Mouse (Mus musculus): ENCODE results near the gene Fmn2. TPM values are rescaled to one million over a fixed set of nuclear protein-coding genes. Genes with fewer than 3 reads are reported as not detected.
A peak's percentile ranks its signal among the peaks of the same experiment; 100 is the strongest.

Fmn2 gene
- total RNA-seq (2021), result under 1 TPM; 0.14 to 0.19 TPM
- long read RNA-seq, experiment 1, result 0 reads
- long read RNA-seq, experiment 2, result 0 reads

DNA sequence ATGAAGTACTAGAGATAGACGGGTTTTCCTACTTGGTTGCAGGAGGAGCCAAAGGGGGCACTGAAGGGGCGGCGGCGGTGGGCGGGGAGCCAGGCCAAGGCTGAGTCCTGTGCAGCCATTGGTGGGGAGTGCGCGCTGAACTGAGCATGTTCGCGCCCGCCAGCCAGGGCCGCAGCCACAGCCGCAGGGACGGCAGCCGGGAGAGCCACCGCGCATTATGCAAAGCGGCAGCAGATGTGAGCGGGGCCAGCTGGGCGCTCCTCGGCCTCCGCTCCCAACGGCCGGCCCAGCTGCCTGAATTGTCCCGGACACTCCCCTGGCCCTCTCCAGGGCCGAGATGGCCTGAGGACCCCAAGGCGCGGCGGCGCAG lies at the start of gene Fmn2:
Fmn2 (plus strand) TSS at position 165 of the 370 bp plus-strand sequence.
- DNase-seq (ENCODE audit: low spot score), result peak; percentile 6

GRCm38 (mm10) chr1:174455100-174455499 lies 46.5 kb upstream of the Fmn2 start:
- no peak for DNase-seq (ENCODE audit: low spot score)

DNA sequence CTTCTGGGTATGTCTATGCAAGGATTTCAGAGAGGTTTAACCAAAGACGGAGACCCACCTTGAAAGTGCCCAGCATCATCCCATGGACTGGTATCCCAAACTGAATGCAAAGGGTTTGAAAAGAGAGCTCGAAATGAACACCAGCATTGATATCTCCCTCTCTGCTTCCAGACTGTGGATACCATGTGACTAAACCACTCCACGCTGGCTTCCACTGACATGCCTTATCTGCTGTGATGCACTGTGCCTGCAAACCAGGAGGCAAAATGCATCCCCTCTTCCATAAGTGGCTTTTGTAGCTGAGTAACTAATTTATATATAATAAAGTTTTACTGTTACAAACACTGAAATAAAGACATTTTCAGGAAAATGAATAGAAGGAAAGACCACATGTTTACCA lies 36.2 kb upstream of the Fmn2 start:
- DNase-seq (ENCODE audit: low spot score), result no peak

- DNase-seq (ENCODE audit: low spot score), result no peak
Observed at GRCm38 (mm10) chr1:174466240-174466639, 35.4 kb upstream of the Fmn2 start.

DNA sequence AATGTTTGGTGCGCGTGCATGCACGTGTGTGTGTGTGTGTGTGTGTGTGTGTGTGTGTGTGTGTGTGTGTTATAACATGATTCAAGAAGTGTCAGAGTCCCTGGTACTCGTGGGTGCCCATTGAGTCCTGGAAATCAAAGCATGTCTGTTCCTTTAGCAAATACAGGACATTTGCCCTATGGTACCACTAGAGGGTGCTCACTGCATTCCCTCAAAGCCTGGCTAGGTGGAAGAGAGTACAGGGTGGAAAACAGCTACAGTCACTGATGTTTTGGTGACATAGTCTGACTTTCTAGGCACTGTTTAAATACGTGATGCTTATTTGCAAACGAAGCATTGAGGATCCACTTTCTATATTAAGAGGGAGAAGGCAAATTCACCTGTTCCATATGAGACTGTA lies 31.9 kb upstream of the Fmn2 start:
- DNase-seq (ENCODE audit: low spot score), result peak; percentile 11

DNA sequence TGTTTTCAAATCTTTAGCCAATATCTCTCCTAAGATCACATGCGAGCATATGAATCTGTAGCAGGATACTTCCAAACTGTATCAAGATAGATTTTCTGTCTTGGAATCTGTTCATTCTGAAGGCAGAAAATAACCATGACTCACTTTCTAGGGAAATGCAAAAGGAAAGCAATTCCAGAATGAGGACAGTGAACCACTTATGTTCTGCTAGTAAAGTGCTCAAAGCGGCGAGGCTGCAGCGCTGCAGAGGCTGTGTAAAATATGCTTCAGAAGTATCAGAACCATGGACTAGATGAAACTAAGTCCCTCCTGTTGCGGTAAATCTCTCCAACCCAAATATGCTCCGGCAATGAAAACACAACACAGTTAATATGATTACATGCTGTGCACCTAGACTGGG lies 19.1 kb upstream of the Fmn2 start:
- DNase-seq (ENCODE audit: low spot score), result no peak

GRCm38 (mm10) chr1:174500064-174500463 lies 1.6 kb upstream of the Fmn2 start:
- no peak for DNase-seq (ENCODE audit: low spot score)

DNA sequence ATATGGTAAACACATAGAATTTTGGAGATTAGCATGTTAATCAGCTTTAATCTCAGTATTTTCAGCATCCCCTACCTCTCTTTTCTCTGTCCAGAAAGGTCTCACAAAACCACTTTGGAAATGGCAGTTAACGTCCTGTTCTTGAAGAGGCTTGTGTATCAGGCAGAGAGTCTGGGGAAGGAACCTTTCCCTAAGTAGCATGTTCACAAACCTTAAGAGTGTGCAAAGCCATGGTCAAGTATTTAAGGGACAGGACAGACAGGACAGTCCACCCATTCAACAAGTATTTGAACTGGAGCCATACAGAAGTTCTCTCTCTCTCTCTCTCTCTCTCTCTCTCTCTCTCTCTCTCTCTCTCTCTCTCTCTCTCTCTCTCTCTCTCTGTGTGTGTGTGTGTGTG lies 614 bp upstream of the Fmn2 start:
- no peak for DNase-seq (ENCODE audit: low spot score)

DNA sequence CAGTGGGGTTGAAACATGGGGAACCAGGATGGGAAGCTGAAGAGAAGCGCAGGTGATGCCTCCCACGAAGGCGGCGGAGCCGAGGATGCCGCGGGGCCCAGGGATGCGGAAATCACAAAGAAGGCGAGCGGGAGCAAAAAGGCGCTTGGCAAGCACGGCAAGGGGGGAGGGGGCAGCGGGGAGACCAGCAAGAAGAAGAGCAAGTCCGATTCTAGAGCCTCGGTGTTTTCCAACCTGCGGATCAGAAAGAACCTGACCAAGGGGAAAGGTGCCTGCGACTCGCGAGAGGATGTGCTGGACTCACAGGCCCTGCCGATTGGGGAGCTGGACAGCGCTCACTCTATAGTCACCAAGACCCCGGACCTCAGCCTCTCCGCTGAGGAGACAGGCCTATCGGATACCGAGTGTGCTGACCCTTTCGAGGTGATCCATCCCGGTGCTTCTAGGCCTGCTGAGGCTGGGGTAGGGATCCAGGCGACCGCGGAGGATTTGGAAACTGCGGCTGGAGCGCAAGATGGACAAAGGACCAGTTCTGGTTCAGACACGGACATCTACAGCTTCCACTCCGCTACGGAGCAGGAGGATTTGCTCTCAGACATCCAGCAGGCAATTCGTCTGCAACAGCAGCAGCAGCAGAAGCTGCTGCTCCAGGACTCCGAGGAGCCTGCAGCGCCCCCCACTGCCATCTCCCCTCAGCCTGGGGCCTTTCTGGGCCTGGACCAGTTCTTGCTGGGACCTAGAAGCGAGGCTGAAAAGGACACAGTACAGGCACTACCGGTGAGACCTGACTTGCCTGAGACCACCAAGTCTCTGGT lies 613 bp downstream of the Fmn2 start:
- DNase-seq (ENCODE audit: low spot score), result peak; percentile 1

GRCm38 (mm10) chr1:174502846-174503745 lies 1.5 kb downstream of the Fmn2 start:
- DNase-seq (ENCODE audit: low spot score), result no peak

GRCm38 (mm10) chr1:174508571-174509110 lies 7.0 kb downstream of the Fmn2 start:
- no peak for DNase-seq (ENCODE audit: low spot score)

DNA sequence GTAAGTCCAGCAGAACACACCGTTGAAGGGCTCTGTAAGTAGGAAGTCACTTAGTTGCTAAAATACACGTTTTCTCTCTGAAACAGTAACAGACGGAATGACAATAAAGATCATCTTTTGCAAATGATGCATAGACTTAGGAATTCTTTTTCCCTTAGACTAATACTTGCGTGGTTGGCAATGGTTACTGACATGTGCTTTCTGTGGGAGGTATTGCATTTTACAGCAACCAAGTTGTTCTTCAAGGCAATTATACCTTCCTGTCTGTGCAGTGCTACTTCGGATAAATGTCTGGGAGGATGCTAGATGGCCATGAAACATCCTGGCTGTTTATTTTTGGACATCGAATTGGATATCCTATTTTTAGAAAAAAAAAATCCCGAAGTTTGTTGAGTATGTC lies 11.8 kb downstream of the Fmn2 start:
- no peak for DNase-seq (ENCODE audit: low spot score)

GRCm38 (mm10) chr1:174521976-174522770 lies 20.5 kb downstream of the Fmn2 start:
- no peak for DNase-seq (ENCODE audit: low spot score)

GRCm38 (mm10) chr1:174522809-174523511 lies 21.3 kb downstream of the Fmn2 start:
- no peak for DNase-seq (ENCODE audit: low spot score)

GRCm38 (mm10) chr1:174523512-174523828 lies 21.8 kb downstream of the Fmn2 start:
- no peak for DNase-seq (ENCODE audit: low spot score)

DNA sequence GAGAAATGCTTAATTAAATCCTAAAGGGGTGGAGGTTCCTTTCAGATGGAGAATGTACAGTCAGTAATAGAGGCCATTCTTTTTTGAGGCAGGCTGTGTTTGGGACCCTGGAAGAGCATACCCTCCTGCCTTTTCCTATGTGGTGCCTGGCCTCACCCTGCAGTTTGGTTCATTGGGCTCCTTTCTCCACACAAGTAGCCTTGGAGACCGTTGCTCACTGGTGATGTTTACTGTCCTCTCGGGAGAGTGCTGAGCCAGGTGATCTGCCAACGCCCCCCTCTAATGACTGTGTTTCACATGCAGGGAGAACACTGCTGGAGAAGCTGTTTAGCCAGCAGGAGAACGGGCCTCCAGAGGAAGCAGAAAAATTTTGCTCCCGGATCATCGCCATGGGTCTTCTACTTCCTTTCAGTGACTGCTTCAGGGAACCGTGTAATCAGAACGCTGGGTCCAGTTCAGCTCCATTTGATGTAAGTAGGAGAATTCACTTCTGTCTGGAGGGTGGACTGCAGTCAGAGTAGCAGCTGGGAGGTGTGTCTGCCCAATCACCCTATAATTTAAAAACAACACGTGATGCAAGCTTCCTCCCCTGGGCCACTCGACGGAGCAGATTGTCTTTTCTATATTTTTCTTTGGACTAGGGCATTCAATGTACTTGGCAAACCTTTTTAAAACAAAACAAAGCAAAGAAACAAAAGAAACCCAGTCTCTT lies 35.3 kb downstream of the Fmn2 start:
- DNase-seq (ENCODE audit: low spot score), result no peak

DNA sequence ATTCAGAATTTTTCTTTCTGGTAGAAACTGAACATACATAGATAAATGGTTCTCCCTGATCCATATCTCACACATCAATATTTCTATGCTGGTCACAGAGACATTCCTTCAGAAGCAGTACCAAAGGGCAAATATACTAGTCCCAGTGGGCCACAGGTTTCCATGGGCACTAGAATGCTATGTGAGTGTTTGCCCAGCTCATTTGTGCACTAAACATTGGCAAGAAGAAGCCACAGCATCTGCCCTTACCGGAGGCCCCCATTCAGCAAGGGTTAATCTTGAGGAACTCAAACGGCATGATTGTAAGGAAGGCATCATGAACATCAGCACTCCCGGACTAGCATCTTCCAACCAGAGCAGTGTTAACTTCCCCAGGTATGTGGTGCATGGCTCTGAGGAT lies 35.9 kb downstream of the Fmn2 start:
- DNase-seq (ENCODE audit: low spot score), result no peak

- DNase-seq (ENCODE audit: low spot score), result no peak
Observed at GRCm38 (mm10) chr1:174548291-174548690, 46.7 kb downstream of the Fmn2 start.

DNA sequence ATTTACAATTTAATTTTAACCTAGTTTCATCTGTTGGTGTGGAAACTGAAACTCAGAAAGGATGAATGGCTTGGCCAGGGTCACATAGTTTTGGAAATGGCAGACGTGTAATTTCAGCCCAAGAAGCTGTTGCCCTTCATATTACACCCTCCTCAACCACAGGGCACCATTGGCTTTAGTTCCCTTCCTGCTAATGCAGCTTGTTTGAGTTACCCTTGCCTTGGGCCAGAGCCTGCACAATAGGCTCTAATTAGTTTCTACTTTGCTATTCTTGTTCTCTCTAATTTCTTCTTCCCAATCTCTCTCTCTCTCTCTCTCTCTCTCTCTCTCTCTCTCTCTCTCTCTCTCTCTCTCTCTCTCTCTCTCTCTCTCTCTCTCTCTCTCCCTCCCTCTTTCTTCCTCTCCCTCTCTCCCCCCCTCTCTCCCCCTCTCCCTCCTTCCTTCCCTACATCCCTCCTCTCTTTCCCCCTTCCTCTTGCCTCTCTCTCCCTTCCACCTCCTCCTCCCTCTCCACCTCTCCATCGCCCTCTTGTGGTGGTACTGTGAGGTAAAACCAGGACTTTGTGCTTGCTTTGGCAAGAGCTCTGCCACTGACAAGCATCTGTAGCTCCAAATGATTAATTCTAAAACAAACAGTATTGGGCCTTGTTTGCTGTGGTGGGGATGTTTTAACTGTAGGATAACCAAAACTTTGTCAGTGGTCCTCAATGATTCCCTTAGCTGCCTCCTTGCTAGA lies 51.8 kb downstream of the Fmn2 start:
- DNase-seq (ENCODE audit: low spot score), result peak; percentile 24

DNA sequence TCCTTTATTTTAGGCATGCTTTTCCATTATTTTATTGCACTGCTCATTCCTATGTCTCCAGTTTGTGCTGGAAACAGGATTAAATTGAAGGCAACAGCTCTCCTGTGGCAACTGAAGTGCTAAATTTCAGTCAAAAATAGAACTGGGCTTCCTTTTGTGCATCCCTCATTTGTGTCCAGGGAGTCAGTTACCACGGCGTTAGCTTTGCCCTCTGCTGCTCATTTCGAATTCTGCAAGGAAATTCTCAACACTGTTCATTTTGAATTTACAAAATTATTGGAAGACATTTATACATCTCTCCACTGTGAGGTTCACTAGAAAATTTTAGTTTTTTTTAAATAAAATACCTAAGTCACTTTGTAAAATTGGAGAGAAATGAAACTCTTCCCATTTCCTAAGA lies 53.8 kb downstream of the Fmn2 start:
- no peak for DNase-seq (ENCODE audit: low spot score)
